Mouse (Mus musculus) myocyte (in vitro differentiated cells): ENCODE data around the gene Stoml1. TPM values are rescaled to one million over a fixed set of nuclear protein-coding genes. Genes with fewer than 3 reads are reported as not detected.

ENCODE experiments used
- H3K27me3 ChIP-seq: one replicate; pipeline ENCODE4 v1.6.1; 2011; ENCODE audit not compliant: control insufficient read depth, insufficient read depth, insufficient read length
- H3K36me3 ChIP-seq: one replicate; pipeline ENCODE4 v1.6.1; 2011; ENCODE audit not compliant: control insufficient read depth, insufficient read depth
- H3K4me2 ChIP-seq: one replicate; pipeline ENCODE4 v1.6.1; 2011; ENCODE audit warnings: low read depth, control low read depth
- H3K4me3 ChIP-seq: one replicate; pipeline ENCODE4 v1.5.1; 2011; ENCODE audit warnings: mild to moderate bottlenecking, control low read depth, moderate library complexity
- H3K79me2 ChIP-seq: one replicate; pipeline ENCODE4 v1.6.1; 2011; ENCODE audit not compliant: control insufficient read depth, insufficient read depth
- H3ac ChIP-seq: one replicate; pipeline ENCODE4 v1.6.1; 2011; ENCODE audit not compliant: control insufficient read depth, insufficient read length
- CEBPB ChIP-seq: IDR thresholded peaks from 2 replicates; pipeline ENCODE4 v1.6.1; 2011; ENCODE audit warnings: mild to moderate bottlenecking, moderate library complexity; ENCODE audit not compliant: poor library complexity, insufficient read depth, severe bottlenecking
- E2F4 ChIP-seq: IDR thresholded peaks from one replicate; pipeline ENCODE4 v1.6.1; 2011; ENCODE audit warnings: mild to moderate bottlenecking, control low read depth, moderate library complexity; ENCODE audit not compliant: insufficient read depth
- MAX ChIP-seq: IDR thresholded peaks from one replicate; pipeline ENCODE4 v1.6.1; 2011; ENCODE audit warnings: low read depth, mild to moderate bottlenecking, control low read depth
- MYOD1 ChIP-seq, 3 experiments: IDR thresholded peaks; one replicate each; pipeline ENCODE4 v1.6.1; 2011; ENCODE audit warnings: control low read depth in 2 of 3, low read depth in 2 of 3, mild to moderate bottlenecking in 2 of 3, moderate library complexity in 1 of 3; ENCODE audit not compliant: insufficient read length in 2 of 3, control insufficient read depth in 1 of 3
- MYOG ChIP-seq, 3 experiments: IDR thresholded peaks; one replicate each; pipeline ENCODE4 v1.6.1; 2011; ENCODE audit warnings: control low read depth in 2 of 3, low read depth in 2 of 3, mild to moderate bottlenecking in 2 of 3; ENCODE audit not compliant: insufficient read length in 2 of 3, control insufficient read depth in 1 of 3, insufficient read depth in 1 of 3
- POLR2A ChIP-seq: IDR thresholded peaks from one replicate; pipeline ENCODE4 v1.6.1; 2011; ENCODE audit warnings: low read depth, mild to moderate bottlenecking, control low read depth, moderate library complexity; ENCODE audit not compliant: insufficient read length
- POLR2AphosphoS2 ChIP-seq: IDR thresholded peaks from one replicate; pipeline ENCODE4 v1.6.1; 2011; ENCODE audit warnings: low read depth, control low read depth; ENCODE audit not compliant: insufficient read length
- REST ChIP-seq: IDR thresholded peaks from one replicate; pipeline ENCODE4 v1.6.1; 2011; ENCODE audit warnings: mild to moderate bottlenecking, control low read depth, moderate library complexity; ENCODE audit not compliant: insufficient read depth, insufficient read length
- SRF ChIP-seq: IDR thresholded peaks from one replicate; pipeline ENCODE4 v1.6.1; 2011; ENCODE audit warnings: low read depth; ENCODE audit not compliant: control insufficient read depth, insufficient read length
- TCF12 ChIP-seq: IDR thresholded peaks from one replicate; pipeline ENCODE4 v1.6.1; 2011; ENCODE audit warnings: mild to moderate bottlenecking, control low read depth; ENCODE audit not compliant: poor library complexity, insufficient read depth, severe bottlenecking
- TCF3 ChIP-seq: IDR thresholded peaks from one replicate; pipeline ENCODE4 v1.6.1; 2011; ENCODE audit warnings: low read depth, control low read depth; ENCODE audit not compliant: insufficient read length
- USF1 ChIP-seq: IDR thresholded peaks from one replicate; pipeline ENCODE4 v1.6.1; 2011; ENCODE audit warnings: low read depth, mild to moderate bottlenecking, control low read depth, moderate library complexity
- polyA plus RNA-seq: library from polyadenylated mRNA; unstranded; fragments of >200 nt; fragmentation: generic; extraction: Trizol; gene quantifications from one replicate; pipeline ENCODE4 v1.2.1, GENCODE M21; 2012; ENCODE audit warnings: missing spikeins

The Stoml1 gene
- polyA plus RNA-seq, 1 experiment: 37.9 TPM

DNA sequence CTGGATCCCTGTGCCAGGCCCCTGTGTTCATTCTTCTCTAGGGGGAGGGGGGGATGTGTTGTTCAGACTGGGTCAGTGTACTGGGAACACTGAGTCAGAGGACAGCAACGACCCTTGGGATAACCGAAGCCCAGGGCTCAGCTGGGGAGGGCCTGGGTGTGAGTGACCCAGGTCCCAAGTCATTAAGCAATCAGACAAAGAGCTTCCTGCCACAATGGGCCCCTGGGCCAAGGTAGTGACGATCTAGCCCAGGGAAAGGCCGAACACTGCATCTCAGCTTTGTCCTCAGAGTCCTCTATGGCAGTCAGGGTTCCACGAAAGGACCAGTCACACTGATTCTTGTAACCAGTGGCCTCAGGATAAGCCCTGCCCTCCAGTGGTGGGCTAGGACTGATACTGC is 50.2 kb downstream of the Stoml1 start:
- Histone ChIP-seq H3K79me2 (no peaks in the 10 kb centered on the region), H3K4me2 (no peak overlapping the region), H3ac (no peak overlapping the region), H3K27me3 (no peaks in the 10 kb centered on the region), H3K4me3 (no peak overlapping the region), H3K36me3 (no peaks in the 10 kb centered on the region)
- TF ChIP-seq MYOG (IDR thresholded peaks at IDR 0.05; ENCODE audit: control insufficient read depth in 1 of 3, insufficient read depth in 1 of 3, insufficient read length in 2 of 3, low read depth in 2 of 3): no peak
- no peak for TF ChIP-seq POLR2AphosphoS2
- TF ChIP-seq CEBPB: no peak
- TF ChIP-seq POLR2A: no peak
- no peak for TF ChIP-seq TCF12
- no peak for TF ChIP-seq REST
- no peak for TF ChIP-seq SRF
- no peak for TF ChIP-seq TCF3
- TF ChIP-seq USF1: no peak
- TF ChIP-seq MAX: no peak
- TF ChIP-seq MYOD1 (IDR thresholded peaks at IDR 0.05; ENCODE audit: control insufficient read depth in 1 of 3, insufficient read length in 2 of 3, low read depth in 2 of 3): no peak

DNA sequence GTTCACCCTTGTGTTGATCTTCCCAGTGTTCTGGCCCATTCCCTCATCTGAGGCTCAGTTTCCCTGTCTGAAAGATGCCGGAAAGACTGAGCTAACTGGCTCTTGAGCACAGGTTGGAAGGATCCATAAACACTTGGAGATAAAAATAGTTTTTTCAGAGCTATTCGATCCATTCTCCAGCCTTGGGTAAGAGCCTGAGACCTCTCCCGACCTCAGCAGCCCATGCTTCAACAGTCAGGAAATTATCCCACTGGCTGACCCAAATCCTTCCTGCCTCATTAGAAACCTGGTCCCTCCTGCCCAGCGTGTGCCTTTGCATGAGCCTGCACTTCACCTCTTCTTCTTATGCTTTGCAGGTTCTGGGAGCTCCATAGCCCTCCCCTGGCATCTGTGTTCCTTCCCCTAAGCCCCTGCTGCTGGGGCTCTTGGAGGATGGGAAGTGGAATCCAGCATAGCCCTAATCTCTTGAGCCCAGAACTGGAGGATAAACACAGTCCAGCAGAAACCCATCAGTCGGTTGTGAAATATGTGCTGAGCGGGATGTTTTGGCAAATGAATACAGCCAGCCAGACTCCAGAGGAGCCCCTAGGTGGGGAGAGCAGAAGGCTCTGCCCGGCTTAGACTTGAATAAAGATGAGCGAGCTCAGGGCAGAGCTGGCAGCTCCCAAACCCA is 50.8 kb downstream of the Stoml1 start:
- TF ChIP-seq POLR2A (no peak), TCF3 (no peak), REST (no peak), TCF12 (no peak), MYOD1 (IDR thresholded peaks at IDR 0.05; ENCODE audit: control insufficient read depth in 1 of 3, insufficient read length in 2 of 3, low read depth in 2 of 3) (no peak), MAX (no peak), CEBPB (no peak), SRF (no peak), E2F4 (no peak), POLR2AphosphoS2 (no peak), USF1 (no peak), MYOG (IDR thresholded peaks at IDR 0.05; ENCODE audit: control insufficient read depth in 1 of 3, insufficient read depth in 1 of 3, insufficient read length in 2 of 3, low read depth in 2 of 3) (no peak)
- Histone ChIP-seq H3K4me3 (no peak overlapping the region), H3K27me3 (no peaks in the 10 kb centered on the region)

DNA sequence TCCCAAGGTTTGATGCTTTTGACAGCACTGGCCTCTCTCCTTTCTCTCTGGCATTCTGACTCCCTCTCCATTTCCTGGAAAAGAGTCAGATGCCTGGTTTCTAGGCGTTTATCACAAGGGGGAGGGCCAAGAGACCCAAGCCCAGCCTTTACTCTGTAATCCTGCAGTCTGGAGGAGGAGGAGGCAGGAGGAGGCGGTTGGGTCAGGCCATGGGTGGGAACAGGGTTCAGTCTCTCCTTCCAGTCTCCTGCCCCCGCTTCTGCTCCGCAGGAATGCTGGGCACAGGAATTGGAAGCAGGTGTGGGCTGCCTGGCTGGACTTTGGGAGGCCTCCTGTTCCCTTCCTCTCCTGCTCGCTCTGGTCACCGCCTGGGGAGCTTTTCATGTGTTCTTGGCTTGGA is 52.7 kb downstream of the Stoml1 start:
- TF ChIP-seq SRF: no peak
- TF ChIP-seq MYOG (IDR thresholded peaks at IDR 0.05; ENCODE audit: control insufficient read depth in 1 of 3, insufficient read depth in 1 of 3, insufficient read length in 2 of 3, low read depth in 2 of 3): peak in 1 of 3 experiments; percentile 62
- peak in 2 of 3 experiments; percentile 60 to 83 for TF ChIP-seq MYOD1 (IDR thresholded peaks at IDR 0.05; ENCODE audit: control insufficient read depth in 1 of 3, insufficient read length in 2 of 3, low read depth in 2 of 3)
- Histone ChIP-seq H3K4me2 (peak overlapping the region; percentile 27), H3ac (no peak overlapping the region), H3K4me3 (no peak overlapping the region), H3K79me2 (no peaks in the 10 kb centered on the region), H3K27me3 (no peaks in the 10 kb centered on the region), H3K36me3 (no peaks in the 10 kb centered on the region)

More for the DNA sequence above, 50.8 kb downstream of the Stoml1 start:
- H3K79me2 ChIP-seq: no peaks in the 10 kb centered on the region
- H3K36me3 ChIP-seq: no peaks in the 10 kb centered on the region
- no peak overlapping the region for H3ac ChIP-seq
- no peak overlapping the region for H3K4me2 ChIP-seq

DNA sequence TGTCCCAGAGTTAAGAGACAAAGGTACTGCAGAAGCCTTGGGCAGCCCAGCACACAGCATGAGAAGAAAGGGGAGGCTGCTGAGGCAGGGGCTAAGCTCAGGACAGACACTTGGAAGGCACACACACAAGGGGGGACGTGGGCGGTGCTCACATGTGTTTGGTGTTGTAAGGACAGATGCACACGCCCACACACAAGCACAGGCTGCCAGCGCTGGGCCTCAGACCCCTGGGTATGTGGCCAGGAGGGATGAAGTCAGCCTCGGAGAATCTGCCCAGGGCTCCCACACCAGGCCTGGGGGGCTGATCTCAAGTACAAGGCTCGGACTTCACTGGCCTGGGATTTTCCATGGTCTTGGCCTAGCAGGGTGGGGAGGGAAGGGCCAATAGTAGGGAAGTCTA is 55.4 kb downstream of the Stoml1 start:
- no peaks in the 10 kb centered on the region for H3K36me3 ChIP-seq
- H3ac ChIP-seq: no peak overlapping the region
- peaks cover 3% of the 10 kb centered on the region for H3K79me2 ChIP-seq
- H3K4me2 ChIP-seq: peak overlapping the region; percentile 65
- H3K27me3 ChIP-seq: no peaks in the 10 kb centered on the region
- TF ChIP-seq REST (no peak), MYOD1 (IDR thresholded peaks at IDR 0.05; ENCODE audit: control insufficient read depth in 1 of 3, insufficient read length in 2 of 3, low read depth in 2 of 3) (peak in 2 of 3 experiments; percentile 97 to 98), TCF3 (peak; percentile 76), SRF (no peak), TCF12 (peak; percentile 83), POLR2A (peak; percentile 35), POLR2AphosphoS2 (peak; percentile 40), MYOG (IDR thresholded peaks at IDR 0.05; ENCODE audit: control insufficient read depth in 1 of 3, insufficient read depth in 1 of 3, insufficient read length in 2 of 3, low read depth in 2 of 3) (peak in 2 of 3 experiments; percentile 93 to 96)
- no peak overlapping the region for H3K4me3 ChIP-seq
